Mouse (Mus musculus) midbrain, embryonic 10.5 days (tissue): ENCODE data around the gene Prdm1. TPM values are rescaled to one million over a fixed set of nuclear protein-coding genes. Genes with fewer than 3 reads are reported as not detected.
A peak's percentile ranks its signal among the peaks of the same experiment; 100 is the strongest.

Source experiments
- DNase-seq: peaks from one replicate; pipeline ENCODE4 v3.0.0-alpha.2; 2017; ENCODE audit warnings: low spot score
- H3K27ac ChIP-seq: fragments of 300-500 bp; sonication (generic); replicated peaks from 2 replicates; pipeline ENCODE4 v1.5.1; 2016; ENCODE audit warnings: mild to moderate bottlenecking
- H3K27me3 ChIP-seq: fragments of 300-500 bp; sonication (generic); 2 replicates; pipeline ENCODE4 v1.6.1; 2016; ENCODE audit warnings: low read depth, mild to moderate bottlenecking; ENCODE audit not compliant: poor library complexity, severe bottlenecking
- H3K36me3 ChIP-seq: fragments of 300-500 bp; sonication (generic); 2 replicates; pipeline ENCODE4 v1.6.1; 2016; ENCODE audit warnings: mild to moderate bottlenecking, moderate library complexity
- H3K4me1 ChIP-seq: fragments of 300-500 bp; sonication (generic); 2 replicates; pipeline ENCODE4 v1.6.1; 2016
- H3K4me3 ChIP-seq: fragments of 300-500 bp; sonication (generic); 2 replicates; pipeline ENCODE4 v1.5.1; 2016; ENCODE audit warnings: mild to moderate bottlenecking, moderate library complexity
- H3K9me3 ChIP-seq: fragments of 300-500 bp; sonication (generic); replicated peaks from 2 replicates; pipeline ENCODE4 v1.6.1; 2016; ENCODE audit warnings: mild to moderate bottlenecking
- WGBS: fragments of 180-500 bp; shearing (Covaris S2); methylation state at CpG from one replicate; pipeline ENCODE4 v1.1.7; 2016; 5-methylcytosine and 5-hydroxymethylcytosine counted together
- polyA plus RNA-seq: library from polyadenylated mRNA; unstranded; fragments of >200 nt; fragmentation: Nextera tagmentation; extraction: Ambion mirVana; gene quantifications from 2 replicates; pipeline ENCODE4 v1.2.1, GENCODE M21; 2016

Prdm1 gene
- polyA plus RNA-seq, 1 experiment from 2014 or later, result 1.7 TPM

GRCm38 (mm10) chr10:44447406-44448139, 80.7 kb downstream of the Prdm1 start:
- no peaks in the 10 kb centered on the region for H3K27me3 ChIP-seq
- no peak overlapping the region for H3K27ac ChIP-seq
- no peak overlapping the region for H3K4me3 ChIP-seq
- H3K36me3 ChIP-seq, result no peaks in the 10 kb centered on the region
- H3K9me3 ChIP-seq, result no peaks in the 10 kb centered on the region
- WGBS, result 87% methylated on average over 14 of the region's 14 CpGs
- DNase-seq, result no peak
- peaks cover 9% of the 10 kb centered on the region for H3K4me1 ChIP-seq

GRCm38 (mm10) chr10:44447001-44447400, 81.3 kb downstream of the Prdm1 start:
- WGBS, result 90% methylated on average over 10 of the region's 10 CpGs
- H3K36me3 ChIP-seq, result no peaks in the 10 kb centered on the region
- no peak for DNase-seq
- H3K27ac ChIP-seq, result no peak overlapping the region
- H3K9me3 ChIP-seq, result no peaks in the 10 kb centered on the region
- H3K27me3 ChIP-seq, result no peaks in the 10 kb centered on the region; the same call in 1 of the 2 replicates
- peaks cover 11% of the 10 kb centered on the region for H3K4me1 ChIP-seq
- no peak overlapping the region for H3K4me3 ChIP-seq

GRCm38 (mm10) chr10:44444415-44444814, 83.9 kb downstream of the Prdm1 start:
- Histone ChIP-seq H3K27me3 (no peaks in the 10 kb centered on the region; the same call in 1 of the 2 replicates), H3K36me3 (no peaks in the 10 kb centered on the region), H3K4me1 (peaks cover 11% of the 10 kb centered on the region), H3K27ac (no peak overlapping the region), H3K4me3 (no peak overlapping the region), H3K9me3 (no peaks in the 10 kb centered on the region)
- WGBS, result 76% methylated on average over 4 of the region's 4 CpGs
- DNase-seq, result no peak

- H3K36me3 ChIP-seq, result no peaks in the 10 kb centered on the region
- no peak overlapping the region for H3K4me3 ChIP-seq
- no peaks in the 10 kb centered on the region for H3K9me3 ChIP-seq
- no peak overlapping the region for H3K27ac ChIP-seq
- 78% methylated on average over 12 of the region's 12 CpGs for WGBS
- H3K27me3 ChIP-seq, result no peaks in the 10 kb centered on the region; the same call in 1 of the 2 replicates
- peaks cover 11% of the 10 kb centered on the region for H3K4me1 ChIP-seq
- DNase-seq, result no peak
These were observed 84.6 kb downstream of the Prdm1 start for GRCm38 (mm10) chr10:44443696-44444095.

GRCm38 (mm10) chr10:44439732-44440131, 88.6 kb downstream of the Prdm1 start:
- Histone ChIP-seq H3K9me3 (no peaks in the 10 kb centered on the region), H3K27ac (no peak overlapping the region), H3K4me3 (no peak overlapping the region), H3K36me3 (no peaks in the 10 kb centered on the region), H3K27me3 (no peaks in the 10 kb centered on the region; the same call in 1 of the 2 replicates), H3K4me1 (peaks cover 4% of the 10 kb centered on the region)
- 87% methylated on average over 11 of the region's 11 CpGs for WGBS
- DNase-seq, result no peak

GRCm38 (mm10) chr10:44437614-44438013, 90.7 kb downstream of the Prdm1 start:
- Histone ChIP-seq H3K27ac (no peak overlapping the region), H3K4me3 (no peak overlapping the region), H3K9me3 (no peaks in the 10 kb centered on the region), H3K4me1 (peaks cover 2% of the 10 kb centered on the region; the same call in 1 of the 2 replicates), H3K27me3 (peaks cover 11% of the 10 kb centered on the region), H3K36me3 (no peaks in the 10 kb centered on the region)
- DNase-seq, result no peak
- 93% methylated on average over 1 of the region's 1 CpGs for WGBS

GRCm38 (mm10) chr10:44435956-44436355, 92.3 kb downstream of the Prdm1 start:
- 90% methylated on average over 4 of the region's 4 CpGs for WGBS
- no peak for DNase-seq
- peaks cover 27% of the 10 kb centered on the region for H3K27me3 ChIP-seq
- no peaks in the 10 kb centered on the region for H3K4me1 ChIP-seq
- no peaks in the 10 kb centered on the region for H3K9me3 ChIP-seq
- H3K4me3 ChIP-seq, result no peak overlapping the region
- H3K27ac ChIP-seq, result no peak overlapping the region
- no peaks in the 10 kb centered on the region for H3K36me3 ChIP-seq

GRCm38 (mm10) chr10:44434702-44435181, 93.6 kb downstream of the Prdm1 start:
- no peaks in the 10 kb centered on the region for H3K9me3 ChIP-seq
- H3K4me1 ChIP-seq, result no peaks in the 10 kb centered on the region
- H3K36me3 ChIP-seq, result no peaks in the 10 kb centered on the region
- H3K27ac ChIP-seq, result no peak overlapping the region
- H3K4me3 ChIP-seq, result no peak overlapping the region
- DNase-seq, result no peak
- peaks cover 40% of the 10 kb centered on the region for H3K27me3 ChIP-seq
- WGBS, result 84% methylated on average over 6 of the region's 6 CpGs

- Histone ChIP-seq H3K4me1 (peaks cover 7% of the 10 kb centered on the region), H3K27ac (no peak overlapping the region), H3K36me3 (no peaks in the 10 kb centered on the region), H3K4me3 (no peak overlapping the region), H3K27me3 (peaks cover 64% of the 10 kb centered on the region), H3K9me3 (no peaks in the 10 kb centered on the region)
- 83% methylated on average over 11 of the region's 11 CpGs for WGBS
- DNase-seq, result no peak
These were observed 96.1 kb downstream of the Prdm1 start for GRCm38 (mm10) chr10:44432235-44432634.

GRCm38 (mm10) chr10:44431689-44432088, 96.6 kb downstream of the Prdm1 start:
- H3K36me3 ChIP-seq, result no peaks in the 10 kb centered on the region
- H3K27me3 ChIP-seq, result peaks cover 64% of the 10 kb centered on the region
- H3K9me3 ChIP-seq, result no peaks in the 10 kb centered on the region
- no peak overlapping the region for H3K27ac ChIP-seq
- peaks cover 7% of the 10 kb centered on the region for H3K4me1 ChIP-seq
- WGBS, result 85% methylated on average over 4 of the region's 4 CpGs
- DNase-seq, result no peak
- H3K4me3 ChIP-seq, result no peak overlapping the region

- no peaks in the 10 kb centered on the region for H3K9me3 ChIP-seq
- 89% methylated on average over 14 of the region's 14 CpGs for whole genome bisulfite sequencing
These were observed 99.0 kb downstream of the Prdm1 start for GRCm38 (mm10) chr10:44429177-44429888.

GRCm38 (mm10) chr10:44427891-44428361, 100.4 kb downstream of the Prdm1 start:
- H3K4me3 ChIP-seq, result no peak overlapping the region
- H3K27me3 ChIP-seq, result peaks cover 84% of the 10 kb centered on the region
- WGBS, result 32% methylated on average over 12 of the region's 12 CpGs
- H3K27ac ChIP-seq, result no peak overlapping the region
- no peaks in the 10 kb centered on the region for H3K36me3 ChIP-seq
- H3K9me3 ChIP-seq, result no peaks in the 10 kb centered on the region
- DNase-seq, result peak; percentile 46
- peaks cover 7% of the 10 kb centered on the region for H3K4me1 ChIP-seq

More at GRCm38 (mm10) chr10:44429177-44429888, 99.0 kb downstream of the Prdm1 start:
- Histone ChIP-seq H3K4me1 (peaks cover 7% of the 10 kb centered on the region), H3K4me3 (no peak overlapping the region), H3K27ac (no peak overlapping the region), H3K36me3 (no peaks in the 10 kb centered on the region), H3K27me3 (peaks cover 85% of the 10 kb centered on the region)
- no peak for DNase-seq

GRCm38 (mm10) chr10:44427426-44427825, 100.9 kb downstream of the Prdm1 start:
- H3K27me3 ChIP-seq, result peaks cover 79% of the 10 kb centered on the region
- H3K4me1 ChIP-seq, result peaks cover 7% of the 10 kb centered on the region
- H3K27ac ChIP-seq, result no peak overlapping the region
- 86% methylated on average over 11 of the region's 11 CpGs for WGBS
- no peaks in the 10 kb centered on the region for H3K9me3 ChIP-seq
- H3K36me3 ChIP-seq, result no peaks in the 10 kb centered on the region
- no peak overlapping the region for H3K4me3 ChIP-seq
- DNase-seq, result no peak
